Mouse (Mus musculus) gastrocnemius, adult 8-10 months (tissue): ENCODE measurements at regions not wholly inside any gene's neighbourhood (a gene's known extent, or its start where the extent isn't known, plus 50 kb on each side); places are given as distances from the start of the nearest gene placed in this dataset.
A peak's percentile ranks its signal among the peaks of the same experiment; 100 is the strongest.

ENCODE experiments used
- DNase-seq, 2 experiments: peaks; one replicate each; pipeline ENCODE4 v3.0.0; 2022; ENCODE audit warnings: low spot score in 2 of 2

- DNase-seq: peak; percentile 16 to 33
These were observed 270.0 kb upstream of the Nfe2l3 start for GRCm38 (mm10) chr6:51162208-51163082.

- DNase-seq: peak; percentile 28 to 49
These were observed 269.2 kb upstream of the Nfe2l3 start for GRCm38 (mm10) chr6:51163266-51163665.

GRCm38 (mm10) chr6:51163882-51164281 lies 268.6 kb upstream of the Nfe2l3 start:
- DNase-seq: no peak

GRCm38 (mm10) chr6:51167028-51167427 lies 265.4 kb upstream of the Nfe2l3 start:
- no peak for DNase-seq

GRCm38 (mm10) chr6:51168048-51168447 lies 264.4 kb upstream of the Nfe2l3 start:
- DNase-seq: peak; percentile 78 to 80

GRCm38 (mm10) chr6:51168775-51169695 lies 263.4 kb upstream of the Nfe2l3 start:
- DNase-seq: peak in 1 of 2 experiments; percentile 14

GRCm38 (mm10) chr6:51169971-51170411 lies 262.5 kb upstream of the Nfe2l3 start:
- DNase-seq: no peak

GRCm38 (mm10) chr6:51170414-51170813 lies 262.1 kb upstream of the Nfe2l3 start:
- DNase-seq: peak; percentile 48 to 50

- peak; percentile 58 to 70 for DNase-seq
These were observed 261.6 kb upstream of the Nfe2l3 start for GRCm38 (mm10) chr6:51170871-51171270.

- peak; percentile 37 to 51 for DNase-seq
These were observed 260.7 kb upstream of the Nfe2l3 start for GRCm38 (mm10) chr6:51171761-51172160.

GRCm38 (mm10) chr6:51172331-51172791 lies 260.1 kb upstream of the Nfe2l3 start:
- DNase-seq: no peak

- DNase-seq: peak; percentile 87 to 91
These were observed 259.4 kb upstream of the Nfe2l3 start for GRCm38 (mm10) chr6:51172856-51173619.

- no peak for DNase-seq
These were observed 258.6 kb upstream of the Nfe2l3 start for GRCm38 (mm10) chr6:51173620-51174442.

- DNase-seq: no peak
These were observed 257.9 kb upstream of the Nfe2l3 start for GRCm38 (mm10) chr6:51174443-51175021.

GRCm38 (mm10) chr6:51175616-51176590 lies 256.6 kb upstream of the Nfe2l3 start:
- DNase-seq: no peak

GRCm38 (mm10) chr6:51176791-51177433 lies 255.6 kb upstream of the Nfe2l3 start:
- no peak for DNase-seq

- DNase-seq: no peak
These were observed 254.8 kb upstream of the Nfe2l3 start for GRCm38 (mm10) chr6:51177701-51178060.
